Mouse (Mus musculus): ENCODE measurements at regions not wholly inside any gene's neighbourhood (a gene's known extent, or its start where the extent isn't known, plus 50 kb on each side); places are given as distances from the start of the nearest gene placed in this dataset.
A peak's percentile ranks its signal among the peaks of the same experiment; 100 is the strongest.
"Not testable (repeated sequence)": the region's sequence is repeated elsewhere in the genome, so short reads cannot be mapped to it uniquely, and the experiment has no call there.

- peak; percentile 31 to 52 for DNase-seq (ENCODE audit: low spot score in 2 of 2)
Observed at GRCm38 (mm10) chr12:71714606-71715005, 116.3 kb upstream of the Daam1 start.

DNA sequence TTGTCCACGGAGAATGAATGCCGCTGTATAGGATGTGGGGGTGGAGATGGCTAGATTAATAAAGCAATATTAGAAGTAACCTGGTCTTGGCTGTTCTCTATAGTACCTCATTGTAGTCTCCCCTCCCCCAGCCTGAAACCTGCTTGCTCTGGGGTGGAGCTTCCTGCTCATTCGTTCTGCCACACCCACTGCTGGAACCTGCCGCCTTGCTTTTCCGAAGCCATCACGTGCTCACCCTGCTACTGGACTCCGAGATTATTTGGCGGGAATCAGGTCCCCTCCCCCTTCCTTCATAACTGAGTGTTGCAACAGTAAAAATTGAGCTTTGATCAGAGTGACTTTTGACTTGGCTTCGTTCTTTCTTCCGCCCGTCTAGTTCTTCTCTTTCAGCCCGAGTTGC, 112.5 kb upstream of the Daam1 start:
- DNase-seq (ENCODE audit: low spot score in 2 of 2) = not testable (repeated sequence)

- DNase-seq (ENCODE audit: low spot score in 2 of 2) = no peak
Observed at GRCm38 (mm10) chr12:71718911-71719310, 112.0 kb upstream of the Daam1 start.

GRCm38 (mm10) chr12:71725140-71725539, 105.7 kb upstream of the Daam1 start:
- no peak for DNase-seq (ENCODE audit: low spot score in 2 of 2)

DNA sequence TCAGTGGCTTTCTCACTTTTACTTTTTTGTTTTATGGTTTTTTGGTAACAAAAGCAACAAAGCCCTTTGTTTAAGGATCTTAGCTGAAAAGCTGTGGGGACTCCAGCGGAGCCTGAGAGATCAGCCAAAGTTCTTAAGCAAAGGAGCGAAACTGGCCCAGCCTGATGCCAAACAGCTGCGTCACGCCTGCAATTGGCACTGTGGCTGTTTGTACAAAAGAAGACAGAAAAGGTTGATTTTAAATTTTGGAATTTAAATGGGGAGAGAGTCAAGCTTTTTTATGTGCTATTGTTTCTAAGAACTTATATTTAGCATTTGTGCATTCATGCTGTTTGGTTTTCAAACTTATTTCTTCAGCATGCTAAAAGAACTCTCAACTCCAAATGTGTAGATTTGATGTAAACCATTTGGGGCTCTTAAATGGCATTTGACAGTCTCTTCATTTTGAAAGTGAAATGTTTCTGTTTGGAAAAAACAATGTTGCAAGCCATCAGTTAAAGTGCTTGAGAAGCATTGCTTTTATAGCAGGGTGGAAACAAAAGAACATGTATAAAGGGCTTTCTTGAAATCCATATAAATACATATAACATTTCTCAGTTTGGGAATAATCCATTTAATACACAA, 105.1 kb upstream of the Daam1 start:
- DNase-seq (ENCODE audit: low spot score in 2 of 2) = no peak

DNA sequence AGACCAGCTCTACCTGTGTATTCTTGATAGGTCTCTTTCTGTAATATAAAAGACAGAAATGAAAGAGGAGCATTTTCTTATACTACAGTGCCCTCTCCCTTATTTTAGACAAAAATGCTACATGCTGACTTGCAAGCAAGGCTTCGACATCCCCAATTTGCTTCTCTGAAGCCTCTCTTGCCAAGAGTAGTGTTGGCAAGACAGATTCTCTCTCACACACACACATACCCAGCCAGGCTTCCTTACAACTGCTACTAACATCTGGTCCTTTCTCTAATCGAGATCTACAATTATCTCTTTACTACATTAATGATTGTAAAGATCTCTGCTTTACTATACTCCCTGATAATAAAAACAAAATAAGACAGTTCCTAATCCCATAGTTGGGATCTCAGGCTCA, 87.5 kb upstream of the Daam1 start:
- no peak for DNase-seq (ENCODE audit: low spot score in 2 of 2)

DNA sequence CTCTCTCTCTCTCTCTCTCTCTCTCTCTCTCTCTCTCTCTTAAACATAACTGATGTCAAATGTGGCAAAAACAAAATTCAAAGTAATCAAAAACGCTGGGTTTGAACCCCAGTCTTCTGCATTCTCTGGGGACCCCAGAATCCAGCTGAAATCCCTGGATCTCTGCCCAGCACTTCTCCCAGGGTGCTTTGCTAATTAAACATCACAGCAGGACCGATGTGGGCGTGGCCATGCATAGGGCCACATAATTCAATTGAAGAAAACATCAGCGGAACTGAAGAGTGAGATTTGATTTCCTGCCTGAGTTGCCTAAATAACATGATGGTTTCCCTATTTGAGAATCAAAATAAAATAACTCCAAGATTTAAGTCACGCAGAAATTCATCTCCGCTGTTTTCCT, 84.9 kb upstream of the Daam1 start:
- no peak for DNase-seq (ENCODE audit: low spot score in 2 of 2)

DNA sequence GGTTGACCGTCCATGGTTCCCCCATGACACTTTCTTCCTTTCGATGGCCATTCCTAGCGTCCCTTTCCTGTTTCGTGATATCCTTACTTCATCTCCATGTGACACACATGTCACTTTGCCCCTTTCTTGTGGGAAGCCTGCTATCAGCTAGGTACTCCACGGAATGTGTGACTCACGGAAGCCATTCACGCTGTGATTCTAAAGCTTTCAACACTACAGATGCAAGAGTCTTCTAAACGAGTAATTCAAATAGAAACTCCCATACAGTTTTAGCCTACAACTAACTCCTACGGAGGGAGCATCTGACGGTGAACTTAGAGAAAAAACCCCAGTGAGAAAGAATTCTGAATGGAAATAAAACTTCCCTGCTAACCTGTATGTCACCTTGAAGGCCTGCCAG, 83.5 kb upstream of the Daam1 start:
- peak in 1 of 2 experiments; percentile 28 for DNase-seq (ENCODE audit: low spot score in 2 of 2)

DNA sequence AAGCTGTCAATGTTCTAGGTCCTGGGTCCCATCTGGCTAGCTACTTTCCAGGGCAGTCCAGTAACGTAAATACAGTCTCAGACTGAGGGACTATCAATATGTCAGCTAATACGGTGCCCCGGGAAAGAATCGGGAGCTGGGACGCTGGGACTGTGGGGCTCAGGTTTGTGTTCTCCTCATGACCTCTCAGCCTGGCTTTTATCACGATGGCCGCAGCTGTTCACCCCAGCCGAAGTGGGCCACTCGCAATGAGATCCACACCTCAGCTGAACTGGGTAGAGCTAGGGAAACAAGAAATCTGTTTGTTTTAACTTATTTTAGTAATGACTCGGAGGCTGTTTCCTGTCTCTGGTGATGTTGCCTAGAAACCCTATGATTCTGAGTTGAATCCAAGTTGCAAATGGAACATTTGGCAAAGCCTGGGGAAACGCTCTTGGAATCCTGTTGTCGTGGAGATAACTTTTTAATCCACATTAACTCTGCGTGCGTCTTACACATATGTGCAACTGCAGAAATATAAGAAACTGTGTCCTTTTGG, 83.0 kb upstream of the Daam1 start:
- DNase-seq (ENCODE audit: low spot score in 2 of 2) = peak; percentile 24 to 75

DNA sequence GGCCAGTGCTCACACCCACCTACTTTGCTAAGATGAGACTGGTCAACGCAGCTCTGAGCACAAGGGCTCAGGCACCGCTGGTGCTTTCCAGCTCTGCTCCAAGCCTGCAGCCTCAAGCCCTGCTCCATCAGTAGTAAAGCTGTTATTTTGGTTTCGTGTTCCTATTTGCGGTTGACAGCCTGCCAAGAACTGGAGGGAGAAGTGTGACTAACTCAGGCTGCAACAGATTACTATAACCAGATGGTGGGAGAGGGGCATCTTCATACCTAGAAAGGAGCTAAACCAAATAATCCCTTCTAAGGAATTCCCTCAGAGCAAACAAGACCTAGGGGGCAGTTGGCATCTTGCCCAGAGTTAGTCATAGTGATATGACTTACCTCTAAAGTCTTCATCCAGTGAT, 82.1 kb upstream of the Daam1 start:
- DNase-seq (ENCODE audit: low spot score in 2 of 2) = peak; percentile 76 to 87

- DNase-seq (ENCODE audit: low spot score in 2 of 2) = peak in 1 of 2 experiments; percentile 15
Observed at GRCm38 (mm10) chr12:71749668-71750067, 81.2 kb upstream of the Daam1 start.

GRCm38 (mm10) chr12:71752741-71753260, 78.1 kb upstream of the Daam1 start:
- DNase-seq (ENCODE audit: low spot score in 2 of 2) = no peak

GRCm38 (mm10) chr12:71753276-71753675, 77.6 kb upstream of the Daam1 start:
- DNase-seq (ENCODE audit: low spot score in 2 of 2) = no peak

GRCm38 (mm10) chr12:71763194-71763593, 67.7 kb upstream of the Daam1 start:
- no peak for DNase-seq (ENCODE audit: low spot score in 2 of 2)

DNA sequence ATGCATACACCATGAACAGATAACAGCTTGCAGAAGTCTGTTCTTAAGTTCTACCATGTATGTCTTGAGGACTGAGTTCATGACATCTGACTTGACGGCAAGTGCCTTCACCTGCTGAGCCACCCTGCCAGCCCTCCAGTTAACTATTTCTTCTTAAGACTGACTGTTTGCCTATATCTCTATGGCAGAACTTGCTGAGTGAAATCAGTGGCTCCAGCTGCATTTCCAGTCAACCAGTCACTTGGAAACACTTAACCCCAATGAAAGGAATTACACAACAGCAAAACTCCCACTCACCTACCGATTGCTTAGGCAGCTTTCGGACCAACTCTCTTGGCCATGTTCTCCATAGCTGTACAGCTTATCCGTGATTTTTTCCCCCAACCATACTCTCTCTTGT, 64.8 kb upstream of the Daam1 start:
- no peak for DNase-seq (ENCODE audit: low spot score in 2 of 2)

- DNase-seq (ENCODE audit: low spot score in 2 of 2) = no peak
Observed at GRCm38 (mm10) chr12:71766636-71767035, 64.2 kb upstream of the Daam1 start.

DNA sequence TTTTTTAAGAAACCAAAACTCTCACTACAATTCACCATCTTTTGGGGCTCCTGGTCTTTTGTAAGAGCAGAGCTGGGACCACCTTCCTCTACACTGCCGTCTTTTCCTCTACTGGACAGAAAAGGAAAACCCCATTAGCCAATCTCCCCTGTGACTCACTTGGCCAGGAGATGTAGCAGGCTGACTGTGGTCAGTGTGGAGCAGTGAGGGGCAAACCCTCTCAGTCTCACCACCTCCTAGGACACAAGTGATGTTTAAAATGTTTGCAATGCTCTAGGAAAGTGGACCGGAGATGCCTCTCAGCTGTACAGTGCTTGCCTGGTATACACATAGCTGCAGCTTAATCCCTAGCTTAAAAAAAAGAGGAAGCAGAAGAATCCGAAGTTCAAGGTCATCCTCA, 63.0 kb upstream of the Daam1 start:
- no peak for DNase-seq (ENCODE audit: low spot score in 2 of 2)

DNA sequence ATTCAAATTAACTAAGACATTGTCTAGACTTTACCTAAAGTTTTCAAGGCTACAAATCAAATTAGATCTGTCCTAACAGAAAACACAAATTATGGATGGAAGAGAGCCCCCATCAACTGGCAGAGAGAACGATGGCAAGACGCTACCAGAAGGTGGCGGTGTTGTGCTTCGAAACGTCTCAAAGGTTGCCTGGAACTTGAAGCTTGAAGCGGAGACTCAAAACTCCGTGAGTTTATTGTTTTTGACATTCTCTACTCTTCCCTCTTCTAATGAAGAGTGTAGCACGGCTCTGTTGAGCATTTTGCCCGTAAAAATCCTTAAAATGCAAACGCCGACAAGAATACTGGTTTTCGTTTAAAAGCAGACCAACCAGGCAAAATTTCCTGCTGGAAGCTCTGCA, 62.4 kb upstream of the Daam1 start:
- DNase-seq (ENCODE audit: low spot score in 2 of 2) = peak; percentile 79 to 84

DNA sequence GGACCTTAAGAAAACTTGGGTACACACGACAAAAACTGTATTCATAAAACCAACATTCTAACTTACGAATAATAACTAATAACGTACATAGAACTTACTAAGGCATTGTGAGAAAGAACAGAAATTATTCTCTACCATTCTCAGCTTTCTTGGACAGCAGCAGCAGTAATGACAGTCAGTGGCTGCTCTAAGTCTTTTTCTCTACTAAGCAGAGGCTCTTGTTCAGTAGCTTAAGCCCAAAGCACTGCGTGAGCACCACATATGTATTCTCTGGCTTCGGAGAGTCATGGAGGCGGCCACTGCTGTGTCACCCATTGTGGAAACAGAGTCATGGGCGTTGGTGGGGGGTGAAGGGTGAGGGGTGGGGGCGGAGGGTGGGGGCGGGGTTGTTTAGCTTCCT, 62.0 kb upstream of the Daam1 start:
- DNase-seq (ENCODE audit: low spot score in 2 of 2) = no peak

GRCm38 (mm10) chr12:71769302-71769701, 61.6 kb upstream of the Daam1 start:
- DNase-seq (ENCODE audit: low spot score in 2 of 2) = no peak

DNA sequence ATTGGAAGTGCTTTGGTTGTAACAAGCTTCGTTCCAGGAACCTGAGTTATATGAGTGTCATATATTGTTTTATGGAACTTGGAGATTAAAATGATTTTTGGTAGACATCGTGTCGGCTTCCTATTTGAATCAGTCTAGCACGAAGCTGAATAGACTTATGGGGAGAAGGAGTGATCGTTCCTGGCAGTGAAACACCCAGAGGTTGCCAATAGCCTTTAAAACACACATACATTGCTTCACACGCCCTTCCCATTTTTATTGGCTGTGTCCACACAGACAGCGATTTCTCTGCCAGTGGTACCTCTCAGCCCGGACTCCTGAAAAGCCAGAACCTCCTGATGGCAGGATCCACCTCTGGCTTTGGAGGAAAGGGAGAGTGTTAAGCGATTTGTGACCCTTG, 57.0 kb upstream of the Daam1 start:
- no peak for DNase-seq (ENCODE audit: low spot score in 2 of 2)

- no peak for DNase-seq (ENCODE audit: low spot score in 2 of 2)
Observed at GRCm38 (mm10) chr12:71775126-71775525, 55.8 kb upstream of the Daam1 start.

GRCm38 (mm10) chr12:71778137-71778536, 52.7 kb upstream of the Daam1 start:
- DNase-seq (ENCODE audit: low spot score in 2 of 2) = peak; percentile 44 to 48

GRCm38 (mm10) chr12:71778948-71779347, 51.9 kb upstream of the Daam1 start:
- no peak for DNase-seq (ENCODE audit: low spot score in 2 of 2)

Data from frontal cortex, postnatal 36 days (tissue).